Mouse (Mus musculus): ENCODE data around the gene Gpr153.

Gene Gpr153

GRCm38 (mm10) chr4:152257070-152257469, 17.0 kb upstream of the Gpr153 start:
- no peak for DNase-seq (ENCODE audit: low read depth, low spot score)
- no peaks in the 10 kb centered on the region for H3K36me3 ChIP-seq (ENCODE audit: control insufficient read depth, insufficient read depth, low read length, poor library complexity, severe bottlenecking)
- H3K27me3 ChIP-seq (ENCODE audit: control insufficient read depth, insufficient read depth, low read length, poor library complexity, severe bottlenecking): no peaks in the 10 kb centered on the region

GRCm38 (mm10) chr4:152260451-152260850, 13.6 kb upstream of the Gpr153 start:
- Histone ChIP-seq H3K27me3 (ENCODE audit: control insufficient read depth, insufficient read depth, low read length, poor library complexity, severe bottlenecking) (no peaks in the 10 kb centered on the region), H3K36me3 (ENCODE audit: control insufficient read depth, insufficient read depth, low read length, poor library complexity, severe bottlenecking) (no peaks in the 10 kb centered on the region)
- no peak for DNase-seq (ENCODE audit: low read depth, low spot score)

- no peak for DNase-seq (ENCODE audit: low read depth, low spot score)
- Histone ChIP-seq H3K36me3 (ENCODE audit: control insufficient read depth, insufficient read depth, low read length, poor library complexity, severe bottlenecking) (no peaks in the 10 kb centered on the region), H3K27me3 (ENCODE audit: control insufficient read depth, insufficient read depth, low read length, poor library complexity, severe bottlenecking) (no peaks in the 10 kb centered on the region)
Observed at GRCm38 (mm10) chr4:152262187-152262586, 11.8 kb upstream of the Gpr153 start.

- Histone ChIP-seq H3K36me3 (ENCODE audit: control insufficient read depth, insufficient read depth, low read length, poor library complexity, severe bottlenecking) (no peaks in the 10 kb centered on the region), H3K27me3 (ENCODE audit: control insufficient read depth, insufficient read depth, low read length, poor library complexity, severe bottlenecking) (no peaks in the 10 kb centered on the region)
- DNase-seq (ENCODE audit: low read depth, low spot score): no peak
Observed at GRCm38 (mm10) chr4:152263089-152263488, 10.9 kb upstream of the Gpr153 start.

GRCm38 (mm10) chr4:152263512-152264176, 10.4 kb upstream of the Gpr153 start:
- no peaks in the 10 kb centered on the region for H3K27me3 ChIP-seq (ENCODE audit: control insufficient read depth, insufficient read depth, low read length, poor library complexity, severe bottlenecking)
- no peaks in the 10 kb centered on the region for H3K36me3 ChIP-seq (ENCODE audit: control insufficient read depth, insufficient read depth, low read length, poor library complexity, severe bottlenecking)
- DNase-seq (ENCODE audit: low read depth, low spot score): no peak

GRCm38 (mm10) chr4:152264177-152264530, 9.9 kb upstream of the Gpr153 start:
- Histone ChIP-seq H3K36me3 (ENCODE audit: control insufficient read depth, insufficient read depth, low read length, poor library complexity, severe bottlenecking) (no peaks in the 10 kb centered on the region), H3K27me3 (ENCODE audit: control insufficient read depth, insufficient read depth, low read length, poor library complexity, severe bottlenecking) (no peaks in the 10 kb centered on the region)
- DNase-seq (ENCODE audit: low read depth, low spot score): no peak

- Histone ChIP-seq H3K27me3 (ENCODE audit: control insufficient read depth, insufficient read depth, low read length, poor library complexity, severe bottlenecking) (no peaks in the 10 kb centered on the region), H3K36me3 (ENCODE audit: control insufficient read depth, insufficient read depth, low read length, poor library complexity, severe bottlenecking) (no peaks in the 10 kb centered on the region)
- DNase-seq (ENCODE audit: low read depth, low spot score): no peak
Observed at GRCm38 (mm10) chr4:152264867-152265568, 9.0 kb upstream of the Gpr153 start.

GRCm38 (mm10) chr4:152265791-152266190, 8.2 kb upstream of the Gpr153 start:
- Histone ChIP-seq H3K27me3 (ENCODE audit: control insufficient read depth, insufficient read depth, low read length, poor library complexity, severe bottlenecking) (no peaks in the 10 kb centered on the region), H3K36me3 (ENCODE audit: control insufficient read depth, insufficient read depth, low read length, poor library complexity, severe bottlenecking) (no peaks in the 10 kb centered on the region)
- no peak for DNase-seq (ENCODE audit: low read depth, low spot score)

- Histone ChIP-seq H3K36me3 (ENCODE audit: control insufficient read depth, insufficient read depth, low read length, poor library complexity, severe bottlenecking) (no peaks in the 10 kb centered on the region), H3K27me3 (ENCODE audit: control insufficient read depth, insufficient read depth, low read length, poor library complexity, severe bottlenecking) (no peaks in the 10 kb centered on the region)
- DNase-seq (ENCODE audit: low read depth, low spot score): no peak
Observed at GRCm38 (mm10) chr4:152266236-152266895, 7.7 kb upstream of the Gpr153 start.

GRCm38 (mm10) chr4:152267748-152268369, 6.2 kb upstream of the Gpr153 start:
- H3K27me3 ChIP-seq (ENCODE audit: control insufficient read depth, insufficient read depth, low read length, poor library complexity, severe bottlenecking): no peaks in the 10 kb centered on the region
- H3K36me3 ChIP-seq (ENCODE audit: control insufficient read depth, insufficient read depth, low read length, poor library complexity, severe bottlenecking): no peaks in the 10 kb centered on the region
- no peak for DNase-seq (ENCODE audit: low read depth, low spot score)

GRCm38 (mm10) chr4:152269967-152270366, 4.1 kb upstream of the Gpr153 start:
- no peaks in the 10 kb centered on the region for H3K36me3 ChIP-seq (ENCODE audit: control insufficient read depth, insufficient read depth, low read length, poor library complexity, severe bottlenecking)
- no peaks in the 10 kb centered on the region for H3K27me3 ChIP-seq (ENCODE audit: control insufficient read depth, insufficient read depth, low read length, poor library complexity, severe bottlenecking)
- no peak for DNase-seq (ENCODE audit: low read depth, low spot score)

- Histone ChIP-seq H3K27me3 (ENCODE audit: control insufficient read depth, insufficient read depth, low read length, poor library complexity, severe bottlenecking) (no peaks in the 10 kb centered on the region), H3K36me3 (ENCODE audit: control insufficient read depth, insufficient read depth, low read length, poor library complexity, severe bottlenecking) (no peaks in the 10 kb centered on the region)
- DNase-seq (ENCODE audit: low read depth, low spot score): no peak
Observed at GRCm38 (mm10) chr4:152270599-152270998, 3.4 kb upstream of the Gpr153 start.

GRCm38 (mm10) chr4:152271334-152271733, 2.7 kb upstream of the Gpr153 start:
- DNase-seq (ENCODE audit: low read depth, low spot score): no peak
- no peaks in the 10 kb centered on the region for H3K36me3 ChIP-seq (ENCODE audit: control insufficient read depth, insufficient read depth, low read length, poor library complexity, severe bottlenecking)
- H3K27me3 ChIP-seq (ENCODE audit: control insufficient read depth, insufficient read depth, low read length, poor library complexity, severe bottlenecking): no peaks in the 10 kb centered on the region

- no peaks in the 10 kb centered on the region for H3K27me3 ChIP-seq (ENCODE audit: control insufficient read depth, insufficient read depth, low read length, poor library complexity, severe bottlenecking)
- H3K36me3 ChIP-seq (ENCODE audit: control insufficient read depth, insufficient read depth, low read length, poor library complexity, severe bottlenecking): no peaks in the 10 kb centered on the region
- no peak for DNase-seq (ENCODE audit: low read depth, low spot score)
Observed at GRCm38 (mm10) chr4:152272006-152272405, 2.0 kb upstream of the Gpr153 start.

- DNase-seq (ENCODE audit: low read depth, low spot score): no peak
- Histone ChIP-seq H3K36me3 (ENCODE audit: control insufficient read depth, insufficient read depth, low read length, poor library complexity, severe bottlenecking) (no peaks in the 10 kb centered on the region), H3K27me3 (ENCODE audit: control insufficient read depth, insufficient read depth, low read length, poor library complexity, severe bottlenecking) (no peaks in the 10 kb centered on the region)
Observed at GRCm38 (mm10) chr4:152272449-152273049, 1.5 kb upstream of the Gpr153 start.

All from splenic B cell, adult 2 months (primary cell).